In genomic region chr1:95313393-95314228, GRCm38 (mm10) we compare ENCODE assay signal across 8 mouse cellular contexts. TPM values are rescaled to one million over a fixed set of nuclear protein-coding genes. Genes with fewer than 3 reads are reported as not detected.
DNase-seq lines count a peak whose midpoint lies in the region; ATAC-seq lines count a peak whose summit lies in the region.

Gene Fam174a (plus strand): TSS chr1:95313623.

- peak within 1 kb of the TSS; percentile 76 for H3K27ac ChIP-seq in brown adipose tissue, adult 24 weeks (replicated peaks; ENCODE audit: low read depth, low read length)
- peak within 1 kb of the TSS; percentile 82 for H3K27ac ChIP-seq in heart, embryonic 13.5 days (replicated peaks)
- H3K27ac ChIP-seq in liver, embryonic 12.5 days: peak within 1 kb of the TSS; percentile 66
- peak within 1 kb of the TSS; percentile 79 for H3K27ac ChIP-seq in stomach, embryonic 15.5 days

- ATAC-seq in heart, embryonic 13.5 days (ENCODE audit: extremely low read depth, insufficient number of reproducible peaks, low FRiP score, low TSS enrichment): peak; percentile 94
- peak; percentile 98 for ATAC-seq in liver, embryonic 12.5 days
- peak; percentile 99 for ATAC-seq in stomach, embryonic 15.5 days (ENCODE audit: insufficient read depth, low FRiP score, low read depth)

- peak; percentile 93 for DNase-seq in CD4-positive helper T cell, adult 2 months (ENCODE audit: low read depth, low spot score)
- DNase-seq in fat pad, adult 2 months (ENCODE audit: extremely low read depth, low read depth, low spot score): peak; percentile 10
- peak; percentile 97 for DNase-seq in kidney, postnatal 10 days
- peak; percentile 90 to 92 for DNase-seq in natural killer cell, adult 2 months (ENCODE audit: low spot score in 2 of 2)

- no peaks in the 10 kb centered on the region for H3K36me3 ChIP-seq in heart, embryonic 13.5 days
- H3K36me3 ChIP-seq in liver, embryonic 12.5 days: no peaks in the 10 kb centered on the region
- H3K36me3 ChIP-seq in stomach, embryonic 15.5 days: no peaks in the 10 kb centered on the region

- H3K4me2 ChIP-seq in heart, embryonic 13.5 days: peak within 1 kb of the TSS; percentile 90
- peak within 1 kb of the TSS; percentile 92 for H3K4me2 ChIP-seq in liver, embryonic 12.5 days
- H3K4me2 ChIP-seq in stomach, embryonic 15.5 days: peak within 1 kb of the TSS; percentile 93

- H3K4me1 ChIP-seq in brown adipose tissue, adult 24 weeks (ENCODE audit: control insufficient read depth, insufficient read depth, insufficient read length, low read length): peaks cover 4% of the 10 kb centered on the region; the same call in 1 of the 2 replicates
- H3K4me1 ChIP-seq in heart, embryonic 13.5 days: peaks cover 20% of the 10 kb centered on the region
- H3K4me1 ChIP-seq in liver, embryonic 12.5 days: peaks cover 13% of the 10 kb centered on the region
- 0 out of 2 replicates have a peak, but pooled peaks cover 6% of the 10 kb centered on the region for H3K4me1 ChIP-seq in stomach, embryonic 15.5 days

- no peaks in the 10 kb centered on the region for H3K27me3 ChIP-seq in heart, embryonic 13.5 days (replicated peaks)
- no peaks in the 10 kb centered on the region for H3K27me3 ChIP-seq in liver, embryonic 12.5 days (replicated peaks)
- H3K27me3 ChIP-seq in stomach, embryonic 15.5 days (replicated peaks): no peaks in the 10 kb centered on the region

- H3K9ac ChIP-seq in heart, embryonic 13.5 days: peak within 1 kb of the TSS; percentile 93
- peak within 1 kb of the TSS; percentile 84 for H3K9ac ChIP-seq in liver, embryonic 12.5 days
- peak within 1 kb of the TSS; percentile 40 for H3K9ac ChIP-seq in stomach, embryonic 15.5 days

- peak within 1 kb of the TSS; percentile 89 for H3K4me3 ChIP-seq in brown adipose tissue, adult 24 weeks (ENCODE audit: insufficient read depth, low read depth, low read length)
- H3K4me3 ChIP-seq in heart, embryonic 13.5 days: peak within 1 kb of the TSS; percentile 95
- H3K4me3 ChIP-seq in liver, embryonic 12.5 days: peak within 1 kb of the TSS; percentile 81
- H3K4me3 ChIP-seq in stomach, embryonic 15.5 days (replicated peaks): peak within 1 kb of the TSS; percentile 90

- H3K9me3 ChIP-seq in heart, embryonic 13.5 days: no peaks in the 10 kb centered on the region
- no peaks in the 10 kb centered on the region for H3K9me3 ChIP-seq in liver, embryonic 12.5 days (replicated peaks)
- H3K9me3 ChIP-seq in stomach, embryonic 15.5 days: no peaks in the 10 kb centered on the region

- WGBS in heart, embryonic 13.5 days: 0% methylated on average over 74 of the region's 79 CpGs
- under 1% methylated on average over 75 of the region's 79 CpGs for WGBS in liver, embryonic 12.5 days (ENCODE audit: insufficient replicate concordance)
- WGBS in stomach, embryonic 15.5 days: under 1% methylated on average over 79 of the region's 79 CpGs

RNA-seq across cellular contexts. Expression of gene Fam174a, which starts in this region (rescaled TPM):
- polyA plus RNA-seq in brown adipose tissue, adult 24 weeks (2012; ENCODE audit: insufficient read depth, insufficient read length, missing spikeins): 21.1 and 22.8 TPM in 2 replicates
- polyA plus RNA-seq in heart, embryonic 13.5 days (2015; fragmentation: Nextera tagmentation; extraction: Ambion mirVana): 20.7 and 26.0 TPM in 2 replicates
- polyA plus RNA-seq in liver, embryonic 12.5 days (2016; fragmentation: Nextera tagmentation; extraction: Ambion mirVana): 8.8 and 10.0 TPM in 2 replicates
- 25.0 and 26.9 TPM in 2 replicates for polyA plus RNA-seq in stomach, embryonic 15.5 days (2015; fragmentation: Nextera tagmentation; extraction: Ambion mirVana)

Comparison
In these comparisons a context has a peak if more than half of its experiments do, and no peak if none do; other contexts are left out.
1. Peak in every context shown above with its lines: DNase-seq, ATAC-seq, H3K4me3 ChIP-seq and H3K27ac ChIP-seq.
2. DNase-seq: peak in every context shown above with its lines; median percentile 97 in kidney, postnatal 10 days; 93 in CD4-positive helper T cell, adult 2 months; 91 in natural killer cell, adult 2 months; 10 in fat pad, adult 2 months.
3. H3K9ac ChIP-seq: peak in every context shown above with its lines; median percentile 93 in heart, embryonic 13.5 days; 84 in liver, embryonic 12.5 days; 40 in stomach, embryonic 15.5 days.